In the genomic region with DNA sequence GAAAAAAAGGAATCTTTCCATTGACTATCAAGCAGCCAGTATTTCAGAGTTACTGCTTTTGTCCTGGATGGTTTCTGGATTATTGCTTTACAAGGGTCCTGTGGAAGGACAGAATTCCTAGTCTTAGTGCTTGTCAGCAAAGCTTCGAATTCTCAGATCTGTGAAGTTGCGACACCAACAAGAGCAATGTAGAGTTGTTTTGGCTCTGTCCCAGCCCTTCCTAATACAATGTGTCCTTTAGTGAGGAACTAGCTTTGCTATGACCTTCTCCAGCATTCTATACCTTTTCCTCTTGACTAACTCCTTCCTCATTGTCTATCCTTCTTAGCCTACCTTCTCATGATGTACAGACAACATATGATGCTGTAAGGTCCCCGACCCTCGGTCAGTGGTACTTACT, we compare ENCODE assay signal across 29 mouse cellular contexts. TPM values are rescaled to one million over a fixed set of nuclear protein-coding genes. Genes with fewer than 3 reads are reported as not detected.
DNase-seq lines count a peak whose midpoint lies in the region; ATAC-seq and TF ChIP-seq lines count a peak whose summit lies in the region.
"Had no signal": no experiment of that assay in that cellular context is flagged by ENCODE, and none has a peak within 500 bp of the region (broad histone marks: within the 10 kb centered on the region; RNA-seq: fewer than 3 reads in every experiment).

No protein-coding gene starts in this region.

- H3K36me3 ChIP-seq in liver, embryonic 16.5 days (ENCODE audit: control insufficient read depth, insufficient read depth): no peaks in the 10 kb centered on the region
- H3K36me3 ChIP-seq in liver, embryonic 11.5 days (ENCODE audit: control insufficient read depth, insufficient read depth, low read length): no peaks in the 10 kb centered on the region
- H3K36me3 ChIP-seq in small intestine, adult 2 months (ENCODE audit: control insufficient read depth, insufficient read depth, low read length): no peaks in the 10 kb centered on the region
- no peaks in the 10 kb centered on the region for H3K36me3 ChIP-seq in neural tube, embryonic 15.5 days
- H3K36me3 ChIP-seq: embryonic facial prominence, embryonic 12.5 days; forebrain, embryonic 15.5 days; heart, embryonic 15.5 days; hindbrain, embryonic 10.5 days had no signal

- no peak for TF ChIP-seq POLR2A in small intestine, adult 2 months (IDR thresholded peaks at IDR 0.05; ENCODE audit: low read depth, low read length)

- H3K27ac ChIP-seq in liver, embryonic 16.5 days (ENCODE audit: low read length): no peak overlapping the region
- H3K27ac ChIP-seq in liver, embryonic 11.5 days (ENCODE audit: low read depth, low read length): no peak overlapping the region
- peak overlapping the region; percentile 40 for H3K27ac ChIP-seq in small intestine, adult 2 months (ENCODE audit: insufficient read depth, low read depth, low read length)
- no peak overlapping the region for H3K27ac ChIP-seq in neural tube, embryonic 15.5 days (replicated peaks)
- H3K27ac ChIP-seq: embryonic facial prominence, embryonic 12.5 days; forebrain, embryonic 15.5 days; heart, adult 2 months; heart, embryonic 15.5 days; hindbrain, embryonic 10.5 days; hindbrain, embryonic 14.5 days had no signal

- H3K9me3 ChIP-seq in liver, embryonic 16.5 days (replicated peaks; ENCODE audit: control insufficient read depth, low read length): no peaks in the 10 kb centered on the region
- H3K9me3 ChIP-seq in liver, embryonic 11.5 days (ENCODE audit: control insufficient read depth, low read length): no peaks in the 10 kb centered on the region
- H3K9me3 ChIP-seq in neural tube, embryonic 15.5 days (replicated peaks): peaks cover 8% of the 10 kb centered on the region; the same call in 1 of the 2 replicates
- H3K9me3 ChIP-seq: forebrain, embryonic 15.5 days; heart, embryonic 15.5 days had no signal

- intact Hi-C loops in heart, postnatal 25 days (cut with DNase I): no loop called here

- no peak overlapping the region for H3K9ac ChIP-seq in liver, embryonic 16.5 days (ENCODE audit: low read depth, low read length)
- no peak overlapping the region for H3K9ac ChIP-seq in liver, embryonic 11.5 days (ENCODE audit: low read depth, low read length)
- no peak overlapping the region for H3K9ac ChIP-seq in neural tube, embryonic 15.5 days (replicated peaks)
- H3K9ac ChIP-seq: embryonic facial prominence, embryonic 12.5 days; forebrain, embryonic 15.5 days; heart, embryonic 15.5 days; hindbrain, embryonic 14.5 days had no signal

- no peak overlapping the region for H3K4me2 ChIP-seq in liver, embryonic 16.5 days (ENCODE audit: low read depth, low read length)
- H3K4me2 ChIP-seq in liver, embryonic 11.5 days: no peak overlapping the region
- no peak overlapping the region for H3K4me2 ChIP-seq in neural tube, embryonic 15.5 days
- H3K4me2 ChIP-seq: embryonic facial prominence, embryonic 12.5 days; forebrain, embryonic 15.5 days; heart, embryonic 11.5 days; heart, embryonic 15.5 days; hindbrain, embryonic 14.5 days had no signal

- H3K4me1 ChIP-seq in liver, embryonic 16.5 days (ENCODE audit: control insufficient read depth, low read depth, low read length): no peaks in the 10 kb centered on the region
- no peaks in the 10 kb centered on the region for H3K4me1 ChIP-seq in liver, embryonic 11.5 days (replicated peaks; ENCODE audit: control insufficient read depth, insufficient read depth, low read length)
- H3K4me1 ChIP-seq in small intestine, adult 2 months (ENCODE audit: control insufficient read depth, insufficient read depth, insufficient read length, low read length): peaks cover 10% of the 10 kb centered on the region; the same call in 1 of the 2 replicates
- H3K4me1 ChIP-seq in neural tube, embryonic 15.5 days: no peaks in the 10 kb centered on the region
- H3K4me1 ChIP-seq: embryonic facial prominence, embryonic 12.5 days; forebrain, embryonic 15.5 days; heart, embryonic 15.5 days; hindbrain, embryonic 10.5 days had no signal

- no peak for TF ChIP-seq CTCF in small intestine, adult 2 months (IDR thresholded peaks at IDR 0.05; ENCODE audit: extremely low read depth, insufficient read length, insufficient replicate concordance, low read depth, low read length)

- 69% methylated on average over 4 of the region's 4 CpGs for WGBS in liver, embryonic 16.5 days (ENCODE audit: insufficient replicate concordance)
- 85% methylated on average over 4 of the region's 4 CpGs for WGBS in liver, embryonic 11.5 days
- 64% methylated on average over 4 of the region's 4 CpGs for WGBS in small intestine, adult 2 months
- 90% methylated on average over 4 of the region's 4 CpGs for WGBS in neural tube, embryonic 15.5 days

- H3K27me3 ChIP-seq in liver, embryonic 16.5 days (ENCODE audit: control insufficient read depth, insufficient read depth, low read depth, low read length): no peaks in the 10 kb centered on the region
- H3K27me3 ChIP-seq in liver, embryonic 11.5 days (replicated peaks; ENCODE audit: control insufficient read depth, insufficient read depth, low read length): no peaks in the 10 kb centered on the region
- H3K27me3 ChIP-seq in small intestine, adult 2 months (ENCODE audit: control insufficient read depth, insufficient read depth, low read length): no peaks in the 10 kb centered on the region
- no peaks in the 10 kb centered on the region for H3K27me3 ChIP-seq in neural tube, embryonic 15.5 days (replicated peaks)
- H3K27me3 ChIP-seq: embryonic facial prominence, embryonic 12.5 days; forebrain, embryonic 15.5 days; heart, embryonic 15.5 days; Patski had no signal

- peak; percentile 79 for ATAC-seq in liver, embryonic 16.5 days (ENCODE audit: low read depth)
- ATAC-seq in liver, embryonic 11.5 days (replicated peaks; ENCODE audit: low FRiP score): no peak
- ATAC-seq in neural tube, embryonic 15.5 days (ENCODE audit: low FRiP score): no peak
- ATAC-seq: activated CD4-positive, CD25-positive, alpha-beta regulatory T cell, adult 4 months; forebrain, embryonic 15.5 days; Patski had no signal

- peak; percentile 37 for DNase-seq in heart, adult 11 months
- no peak for DNase-seq in heart, postnatal 25 days (ENCODE audit: low spot score)
- no peak for DNase-seq in liver, embryonic 11.5 days (ENCODE audit: low spot score)
- DNase-seq in adipocyte (ENCODE audit: low spot score): peak; percentile 37
- DNase-seq in ovary, postnatal 14 days (ENCODE audit: low spot score): no peak
- DNase-seq: adrenal gland, adult 2 months; cerebellum, adult 11 months; cerebellum, adult 8-10 months; cerebellum, postnatal 14 days; gastrocnemius, postnatal 36 days; heart, adult 2 months; heart, postnatal 14 days had no signal

- H3K4me3 ChIP-seq in liver, embryonic 16.5 days (ENCODE audit: low read depth, low read length): no peak overlapping the region
- no peak overlapping the region for H3K4me3 ChIP-seq in liver, embryonic 11.5 days (ENCODE audit: low read depth, low read length)
- H3K4me3 ChIP-seq in small intestine, adult 2 months (ENCODE audit: low read depth, low read length): no peak overlapping the region
- H3K4me3 ChIP-seq in neural tube, embryonic 15.5 days (replicated peaks): no peak overlapping the region
- H3K4me3 ChIP-seq: embryonic facial prominence, embryonic 12.5 days; forebrain, embryonic 15.5 days; heart, adult 2 months; heart, embryonic 15.5 days; hindbrain, embryonic 10.5 days had no signal

RNA-seq across cellular contexts. Expression of gene Usp40, which starts 5.8 kb away (rescaled TPM):
- 10 to 100 TPM; 16.1 to 19.4 TPM for total RNA-seq in heart, postnatal 25 days (2021)
- polyA plus RNA-seq in liver, embryonic 16.5 days (2015; fragmentation: Nextera tagmentation; extraction: Ambion mirVana): 8.7 and 10.0 TPM in 2 replicates
- polyA plus RNA-seq in liver, embryonic 11.5 days (2014; fragmentation: Nextera tagmentation; extraction: Ambion mirVana): 17.9 and 20.5 TPM in 2 replicates
- 4.0 and 7.2 TPM in 2 replicates for polyA plus RNA-seq in small intestine, adult 2 months (2012; rRNA removed)
- polyA plus RNA-seq in neural tube, embryonic 15.5 days (2015; fragmentation: Nextera tagmentation; extraction: Ambion mirVana): 20.4 and 22.5 TPM in 2 replicates

RNA-seq across cellular contexts. Expression of gene Ugt1a10, which starts 41.0 kb away (rescaled TPM):
- not detected for total RNA-seq in heart, postnatal 25 days (2021)
- 0.14 and 0.20 TPM in 2 replicates for polyA plus RNA-seq in liver, embryonic 16.5 days (2015; fragmentation: Nextera tagmentation; extraction: Ambion mirVana)
- polyA plus RNA-seq in liver, embryonic 11.5 days (2014; fragmentation: Nextera tagmentation; extraction: Ambion mirVana): not detected in 2 replicates
- not detected in 2 replicates for polyA plus RNA-seq in small intestine, adult 2 months (2012; rRNA removed)
- polyA plus RNA-seq in neural tube, embryonic 15.5 days (2015; fragmentation: Nextera tagmentation; extraction: Ambion mirVana): not detected in 2 replicates
- total RNA-seq: adrenal gland, adult 2 months; common myeloid progenitor, adult 5-6 weeks; gastrocnemius, adult 8-10 months; gastrocnemius, postnatal 36 days; heart, adult 2 months; heart, postnatal 14 days; MEL had no signal
- polyA plus RNA-seq: activated CD4-positive, CD25-positive, alpha-beta regulatory T cell, adult 4 months; adrenal gland, adult 2 months; brain, embryonic 14.5 days; C2C12; embryonic facial prominence, embryonic 12.5 days; forebrain, embryonic 11.5 days; forebrain, embryonic 15.5 days; heart, adult 2 months; heart, embryonic 11.5 days; heart, embryonic 15.5 days; hindbrain, embryonic 10.5 days; hindbrain, embryonic 14.5 days had no signal

RNA-seq across cellular contexts. Expression of gene Ugt1a9, which starts 56.4 kb away (rescaled TPM):
- total RNA-seq in heart, postnatal 25 days (2021): not detected
- polyA plus RNA-seq in liver, embryonic 16.5 days (2015; fragmentation: Nextera tagmentation; extraction: Ambion mirVana): 0.11 and 0.44 TPM in 2 replicates
- not detected in 2 replicates for polyA plus RNA-seq in liver, embryonic 11.5 days (2014; fragmentation: Nextera tagmentation; extraction: Ambion mirVana)
- 0.36 and 0.37 TPM in 2 replicates for polyA plus RNA-seq in small intestine, adult 2 months (2012; rRNA removed)
- polyA plus RNA-seq in neural tube, embryonic 15.5 days (2015; fragmentation: Nextera tagmentation; extraction: Ambion mirVana): 0.12 TPM in 1 of 2 replicates, not detected in the other
- total RNA-seq: common myeloid progenitor, adult 5-6 weeks; gastrocnemius, adult 8-10 months; gastrocnemius, postnatal 36 days; heart, adult 2 months; heart, postnatal 14 days; MEL had no signal
- polyA plus RNA-seq: adrenal gland, adult 2 months; brain, embryonic 14.5 days; C2C12; embryonic facial prominence, embryonic 12.5 days; forebrain, embryonic 11.5 days; forebrain, embryonic 15.5 days; heart, adult 2 months; heart, embryonic 11.5 days; heart, embryonic 15.5 days; hindbrain, embryonic 10.5 days; hindbrain, embryonic 14.5 days had no signal

Comparison
In these comparisons a context has a peak if more than half of its experiments do, and no peak if none do; other contexts are left out.
1. DNase-seq: peak in heart, adult 11 months (single experiment) and adipocyte (single experiment); none in heart, postnatal 25 days (single experiment), liver, embryonic 11.5 days (single experiment) and ovary, postnatal 14 days (single experiment).